Mouse (Mus musculus): ENCODE measurements around the gene Plpp7.

- TF ChIP-seq CTCF (IDR thresholded peaks at IDR 0.05; ENCODE audit: low read depth) (no peak), EP300 (IDR thresholded peaks at IDR 0.05; ENCODE audit: low read depth) (no peak)
Measured at GRCm38 (mm10) chr2:32074404-32074803, 20.9 kb upstream of the Plpp7 start.

All from liver, embryonic 14.5 days (tissue).